Mouse (Mus musculus): ENCODE measurements around the gene Magea4. TPM values are rescaled to one million over a fixed set of nuclear protein-coding genes. Genes with fewer than 3 reads are reported as not detected.

Magea4 gene
- not detected in 2 replicates for polyA plus RNA-seq (2012; rRNA removed)

GRCm38 (mm10) chrX:72221717-72222116 is at the start of gene Magea4:
Magea4 (plus strand) TSS chrX:72222017.

Other genes starting within 250 kb of the Magea4 start
- not detected in 2 replicates for gene Fate1, start 249.0 kb upstream of the Magea4 start, polyA plus RNA-seq (2012; rRNA removed)
- gene Cnga2, start 230.2 kb upstream of the Magea4 start, polyA plus RNA-seq (2012; rRNA removed): not detected in 2 replicates
- 0.82 and 1.3 TPM in 2 replicates for gene Gabre, start 52.8 kb downstream of the Magea4 start, polyA plus RNA-seq (2012; rRNA removed)
- not detected in 2 replicates for gene Magea10, start 164.8 kb downstream of the Magea4 start, polyA plus RNA-seq (2012; rRNA removed)

Data from colon, adult 2 months (tissue).